Mouse (Mus musculus) MN1 (cell line): ENCODE measurements around the gene Ppp1r8.
"Not testable (repeated sequence)": the region's sequence is repeated elsewhere in the genome, so short reads cannot be mapped to it uniquely, and the experiment has no call there.

Source experiments
- DNase-seq: peaks from one replicate; pipeline ENCODE4 v3.0.0-alpha.2; 2016; ENCODE audit warnings: low spot score

Gene Ppp1r8

DNA sequence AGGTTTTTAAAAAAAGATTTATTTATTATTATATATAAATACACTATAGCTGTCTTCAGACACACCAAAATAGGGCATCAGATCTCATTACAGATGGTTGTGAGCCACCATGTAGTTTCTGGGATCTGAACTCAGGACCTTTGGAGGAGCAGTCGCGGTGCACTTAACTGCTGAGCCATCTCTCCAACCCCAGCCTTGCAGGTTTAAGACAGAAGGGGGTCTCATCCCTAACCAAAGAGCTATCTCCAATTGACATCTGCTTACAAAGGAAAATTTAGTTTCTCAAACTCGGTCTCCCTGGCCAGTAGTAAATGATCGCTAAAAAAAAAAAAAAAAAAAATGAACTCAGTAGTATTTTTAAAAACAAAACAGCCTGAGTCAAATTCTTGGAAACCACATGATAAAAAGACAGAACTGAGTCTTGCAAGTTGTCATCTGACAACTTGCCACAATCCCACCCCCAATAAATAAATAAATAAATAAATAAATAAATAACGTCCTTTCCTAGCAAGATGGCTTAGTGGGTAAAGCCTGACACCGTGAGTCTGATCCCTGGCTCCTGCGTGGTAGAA, 36.3 kb downstream of the Ppp1r8 start:
- no peak for DNase-seq

DNA sequence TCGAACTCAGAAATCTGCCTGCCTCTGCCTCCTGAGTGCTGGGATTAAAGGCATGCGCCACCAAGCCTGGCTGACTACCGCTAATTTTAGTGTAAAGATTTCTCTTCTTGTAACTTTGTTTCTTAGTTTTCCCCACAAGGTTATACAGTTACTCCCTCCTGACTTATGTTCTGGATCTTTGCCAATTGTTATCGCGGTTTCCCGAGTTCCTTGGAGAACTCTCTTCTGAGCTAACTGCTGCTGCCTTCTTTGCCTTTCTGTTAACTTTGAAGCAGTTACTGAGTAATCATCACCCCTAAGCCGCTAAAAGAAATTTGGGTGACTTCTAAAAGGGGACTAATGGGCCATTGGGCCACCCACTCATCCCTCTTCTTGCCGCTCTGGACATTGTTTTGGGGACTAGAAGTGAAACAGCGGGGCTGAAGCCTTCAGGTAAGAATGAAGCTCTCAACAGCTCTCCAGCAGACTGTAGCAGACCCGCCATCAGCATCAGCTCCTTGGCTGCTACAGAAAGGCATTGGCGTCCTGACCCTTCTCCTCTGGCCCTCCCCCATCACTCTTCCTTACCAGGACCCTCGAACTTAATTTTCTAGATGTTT, 37.3 kb downstream of the Ppp1r8 start:
- DNase-seq, result no peak

DNA sequence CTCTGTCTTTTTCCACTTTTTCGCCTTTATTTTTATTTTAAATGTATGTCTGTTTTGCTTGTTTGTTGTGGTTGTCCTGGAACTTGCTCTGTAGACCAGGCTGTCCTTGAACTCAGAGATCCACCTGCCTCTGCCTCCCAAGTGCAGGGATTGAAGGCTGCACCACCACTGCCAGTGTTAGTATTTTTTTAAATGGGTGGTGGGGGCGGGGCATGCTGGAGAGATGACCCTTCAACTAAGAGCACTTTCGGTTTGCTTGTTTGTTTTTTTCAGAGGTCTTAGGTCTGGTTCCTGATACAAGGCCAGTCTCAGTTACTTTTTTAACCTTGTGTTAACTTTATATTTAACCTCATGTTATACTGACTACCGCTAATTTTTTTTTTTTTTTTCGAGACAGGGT, 37.8 kb downstream of the Ppp1r8 start:
- DNase-seq, result no peak

DNA sequence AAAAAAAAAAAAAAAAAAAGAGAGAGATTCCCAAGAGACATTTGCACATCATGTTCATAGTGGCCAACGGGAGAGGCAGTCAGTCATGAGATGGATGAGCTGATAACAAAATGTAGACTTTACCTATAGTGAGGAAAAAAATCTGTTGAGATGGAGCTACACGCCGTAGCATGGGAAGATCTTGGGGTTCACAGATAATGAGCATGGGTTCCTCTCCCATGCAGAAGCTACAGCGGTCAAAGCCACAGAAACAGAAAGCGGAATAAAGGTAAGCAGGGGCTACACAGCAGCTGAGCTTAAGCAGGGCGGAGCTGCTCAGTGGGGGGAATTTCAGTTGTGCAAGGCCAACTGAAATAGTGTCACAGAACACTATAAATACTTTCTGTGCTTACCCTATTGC, 38.6 kb downstream of the Ppp1r8 start:
- DNase-seq, result no peak

DNA sequence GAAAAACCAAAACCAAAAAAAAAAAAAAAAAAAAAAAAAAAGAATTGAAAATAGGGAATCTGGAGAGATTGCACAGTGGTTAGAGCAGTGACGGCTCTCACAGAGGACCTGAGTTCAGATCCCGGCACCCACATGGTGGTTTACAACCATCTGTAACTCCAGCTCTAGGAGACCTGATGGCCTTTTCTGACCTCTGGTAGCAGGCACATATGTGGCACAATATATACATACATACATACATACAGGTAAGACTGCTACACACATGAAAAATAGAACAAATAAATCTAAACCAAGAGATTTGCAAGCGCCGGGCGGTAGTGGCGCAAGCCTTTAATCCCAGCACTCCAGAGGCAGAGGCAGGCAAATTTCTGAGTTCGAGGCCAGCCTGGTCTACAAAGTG, 39.1 kb downstream of the Ppp1r8 start:
- no peak for DNase-seq

DNA sequence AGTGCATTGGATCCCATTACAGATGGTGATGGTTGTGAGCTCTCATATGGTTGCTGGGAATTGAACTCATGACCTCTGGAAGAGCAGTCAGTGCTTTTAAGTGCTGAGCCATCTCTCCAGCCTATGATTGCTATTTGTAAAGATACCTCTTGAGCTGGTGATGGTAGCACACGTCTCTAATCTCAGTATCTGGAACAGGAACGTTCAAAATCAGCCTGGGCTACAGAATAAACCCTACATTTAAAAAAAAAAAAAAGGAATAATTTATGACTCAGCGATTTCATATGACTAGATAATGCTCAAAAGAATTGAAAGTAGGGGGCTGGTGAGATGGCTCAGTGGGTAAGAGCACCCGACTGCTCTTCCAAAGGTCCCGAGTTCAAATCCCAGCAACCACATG, 39.8 kb downstream of the Ppp1r8 start:
- no peak for DNase-seq

DNA sequence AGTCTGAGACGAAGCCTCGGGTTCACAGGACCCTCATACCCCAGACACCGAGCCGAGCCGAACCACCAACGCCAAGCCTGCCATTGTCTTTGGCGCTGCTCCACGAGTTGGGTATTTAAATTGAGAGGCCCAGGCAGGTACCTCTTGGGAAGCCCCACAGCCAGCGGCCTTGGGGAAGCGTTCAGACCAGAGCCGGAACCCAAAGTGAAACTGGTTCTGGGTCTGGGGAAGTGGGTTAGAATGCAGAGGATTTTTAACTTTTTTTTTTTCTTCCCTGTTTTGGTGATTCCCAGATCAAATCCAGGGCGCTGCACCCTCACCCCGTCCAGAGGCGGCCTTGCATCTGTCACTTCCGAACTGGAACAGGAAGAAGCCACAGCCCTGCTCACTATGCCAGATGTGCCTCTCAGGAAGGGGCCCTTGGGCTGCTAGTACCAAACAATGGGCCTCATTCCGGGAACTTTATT, 40.8 kb downstream of the Ppp1r8 start:
- DNase-seq, result no peak

DNA sequence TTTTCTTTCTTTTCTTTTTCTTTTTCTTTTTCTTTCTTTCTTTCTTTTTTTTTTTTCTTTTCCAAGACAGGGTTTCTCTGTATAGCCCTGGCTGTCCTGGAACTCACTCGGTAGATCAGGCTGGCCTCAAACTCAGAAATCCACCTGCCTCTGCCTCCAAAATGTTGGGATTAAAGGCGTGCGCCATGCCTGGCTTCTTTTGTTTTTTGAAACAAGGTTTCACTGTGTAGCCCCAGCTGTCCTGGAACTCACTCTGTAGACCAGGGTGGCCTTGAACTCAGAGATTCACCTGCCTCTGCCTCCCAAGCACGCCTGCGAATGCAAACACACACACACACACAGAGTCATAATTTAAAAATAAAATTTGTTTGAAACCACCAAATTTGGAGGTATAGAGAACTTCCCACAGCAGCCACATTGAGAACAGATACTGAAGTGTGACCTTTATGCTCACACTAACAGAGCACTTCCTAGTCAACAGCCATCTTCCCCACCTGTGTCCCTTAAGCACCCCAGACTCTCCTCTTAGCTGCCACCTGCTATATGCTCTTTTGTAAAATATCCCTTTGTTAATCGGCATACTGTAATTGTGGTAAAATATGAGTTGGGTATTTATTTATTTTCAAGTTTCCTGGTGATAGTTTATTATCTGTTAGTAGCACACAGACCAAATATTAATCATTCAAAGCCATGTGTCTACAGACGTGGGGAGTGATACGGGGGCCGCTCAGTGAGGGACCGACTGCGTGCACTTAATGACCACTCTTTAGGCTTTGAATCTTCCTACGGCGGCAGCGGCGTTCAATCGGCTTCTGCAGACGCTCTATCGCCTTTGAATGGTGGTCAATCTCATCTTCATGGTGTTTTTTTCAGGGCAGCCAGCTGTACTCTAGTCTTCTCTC, 41.5 kb downstream of the Ppp1r8 start:
- no peak for DNase-seq

DNA sequence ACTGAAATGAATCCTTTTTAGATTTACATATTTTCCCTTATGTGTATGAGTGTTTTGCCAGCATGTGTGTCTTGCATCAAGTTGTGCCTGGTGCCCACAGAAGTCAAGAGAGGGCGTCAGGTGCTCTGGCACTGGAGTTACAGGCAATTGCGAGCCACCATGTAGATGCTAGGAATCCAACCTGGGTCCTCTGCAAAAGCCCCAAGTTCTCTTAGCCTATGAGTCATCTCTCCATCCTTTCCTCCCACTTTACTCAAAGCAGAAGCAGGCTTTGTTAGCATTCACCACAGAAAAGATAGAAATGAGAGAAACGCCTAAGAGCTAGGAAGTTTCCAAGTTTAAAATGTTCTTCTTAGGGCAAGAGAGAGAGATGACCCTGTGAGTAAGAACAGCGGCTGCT, 43.1 kb downstream of the Ppp1r8 start:
- no peak for DNase-seq

DNA sequence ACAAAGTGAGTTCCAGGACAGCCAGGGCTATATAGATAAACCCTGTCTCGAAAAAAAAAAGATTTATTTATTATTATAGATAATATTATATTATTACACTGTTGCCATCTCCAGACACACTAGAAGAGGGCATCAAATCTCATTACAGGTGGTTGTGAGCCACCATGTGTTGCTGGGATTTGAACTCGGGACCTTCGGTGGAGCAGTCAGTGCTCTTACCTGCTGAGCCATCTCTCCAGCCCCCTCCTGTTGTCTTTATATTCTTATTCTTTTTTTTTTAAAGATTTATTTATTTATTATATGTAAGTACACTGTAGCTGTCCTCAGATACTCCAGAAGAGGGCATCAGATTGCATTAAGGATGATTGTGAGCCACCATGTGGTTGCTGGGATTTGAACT, 44.3 kb downstream of the Ppp1r8 start:
- not testable (repeated sequence) for DNase-seq

DNA sequence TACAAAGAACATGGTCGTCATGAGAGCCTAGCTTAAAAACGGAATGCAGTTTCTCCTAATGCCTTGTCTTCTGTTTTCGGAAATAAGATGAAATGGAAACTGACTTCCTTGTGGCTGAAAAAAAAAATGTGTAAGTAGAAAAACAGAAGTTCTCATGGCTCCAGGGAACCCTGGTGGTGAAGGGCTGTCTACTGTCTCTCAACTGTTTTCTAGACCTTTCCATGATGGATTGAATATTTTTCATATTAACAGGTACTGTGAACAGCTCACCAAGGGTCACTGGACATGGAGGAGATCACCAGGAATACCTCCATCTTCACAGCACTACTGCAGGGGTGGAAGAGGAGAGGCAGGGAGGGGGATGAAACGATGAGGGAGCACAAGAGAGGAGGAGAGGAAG, 44.9 kb downstream of the Ppp1r8 start:
- no peak for DNase-seq

DNA sequence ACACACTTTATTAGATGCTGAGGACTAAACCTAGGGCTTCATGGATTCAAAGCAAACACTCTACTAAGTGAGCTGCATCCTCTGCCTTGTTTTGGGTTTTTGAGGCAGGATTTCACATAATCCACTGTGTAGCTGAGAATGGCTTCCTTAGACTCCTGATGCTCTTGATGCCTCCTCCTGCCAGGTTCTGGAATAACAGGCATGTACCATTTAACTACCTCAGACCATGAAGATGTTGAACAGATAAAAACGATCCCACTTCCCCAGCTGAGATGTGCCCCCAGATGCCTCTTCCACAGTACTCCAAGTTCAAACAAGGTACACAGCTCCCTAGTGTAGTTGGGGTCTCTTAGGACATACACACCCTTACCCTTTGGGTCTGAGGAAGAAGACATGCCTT, 45.5 kb downstream of the Ppp1r8 start:
- no peak for DNase-seq

DNA sequence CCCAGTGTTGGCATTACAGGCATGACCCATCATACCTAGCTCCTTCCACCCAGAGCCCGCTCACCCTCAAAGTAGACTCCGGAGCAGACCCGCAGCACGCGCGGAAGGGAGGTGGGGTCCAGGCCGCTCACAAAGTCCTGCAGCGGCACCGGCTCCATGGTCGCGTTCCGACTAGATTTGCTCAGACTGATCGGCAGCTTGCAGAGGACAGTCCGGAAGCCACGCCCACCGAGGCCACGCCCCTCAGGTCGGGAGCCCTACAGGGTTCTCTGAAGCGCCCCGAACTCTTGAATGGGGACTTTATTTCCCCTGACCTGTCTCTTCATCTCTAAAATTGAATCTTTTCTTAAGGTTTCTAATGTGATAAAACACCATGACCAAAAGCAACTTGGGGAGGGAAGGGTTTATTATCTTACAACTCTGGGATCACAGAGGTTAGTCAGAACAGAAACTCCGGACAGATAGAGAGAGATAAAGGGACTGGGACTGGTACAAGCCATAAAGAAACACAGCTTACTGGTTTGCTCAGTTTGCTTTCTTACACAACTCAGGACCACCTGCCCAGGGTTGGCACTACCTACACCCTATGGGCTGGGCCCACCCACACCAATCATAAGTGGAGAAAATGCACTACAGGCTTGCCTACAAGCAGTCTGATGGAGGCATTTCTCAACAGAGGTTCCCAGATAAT, 46.6 kb downstream of the Ppp1r8 start, which contains the start of gene Themis2:
Gene Themis2 (minus strand): TSS at position 192 of the 691 bp plus-strand sequence.
- peak; percentile 73 for DNase-seq

DNA sequence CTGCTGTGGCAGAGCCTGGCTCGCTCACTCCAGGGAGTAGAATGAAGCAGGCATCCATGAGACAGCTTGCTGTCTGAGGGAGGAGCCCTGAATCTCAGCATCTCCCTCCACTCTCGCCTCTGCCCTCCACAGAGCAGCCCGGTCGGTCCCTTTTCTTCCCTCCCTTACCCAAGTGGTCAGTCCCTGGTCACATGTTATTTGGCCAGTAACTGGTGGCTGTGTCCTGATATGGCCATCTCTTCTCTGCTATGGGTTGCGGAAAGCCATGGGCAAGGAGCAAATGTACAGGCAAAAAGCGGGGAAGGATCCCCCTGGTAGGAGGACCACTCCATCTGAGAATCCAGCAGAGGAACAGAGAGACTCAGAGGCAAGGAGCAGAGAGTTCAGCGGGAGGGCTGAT, 47.8 kb downstream of the Ppp1r8 start:
- DNase-seq, result no peak

DNA sequence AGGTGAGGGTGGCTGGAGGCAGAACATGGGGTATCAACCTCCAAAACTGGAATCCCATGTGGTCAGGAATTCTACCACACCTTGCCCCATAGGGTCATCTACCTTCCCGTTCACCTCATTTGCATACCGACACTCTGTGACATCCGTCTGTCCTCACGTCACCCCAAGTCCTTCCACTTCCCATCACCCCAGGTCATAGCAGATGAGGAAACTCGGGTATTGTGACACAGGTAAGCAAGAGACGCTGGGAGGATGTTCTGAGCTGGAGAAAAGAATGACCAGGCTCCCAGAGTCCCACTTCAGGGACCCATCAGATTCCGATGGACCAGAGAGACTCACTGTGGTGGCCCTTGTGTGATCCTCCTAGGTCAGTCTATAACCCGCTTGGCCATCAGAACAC, 48.2 kb downstream of the Ppp1r8 start:
- DNase-seq, result no peak

DNA sequence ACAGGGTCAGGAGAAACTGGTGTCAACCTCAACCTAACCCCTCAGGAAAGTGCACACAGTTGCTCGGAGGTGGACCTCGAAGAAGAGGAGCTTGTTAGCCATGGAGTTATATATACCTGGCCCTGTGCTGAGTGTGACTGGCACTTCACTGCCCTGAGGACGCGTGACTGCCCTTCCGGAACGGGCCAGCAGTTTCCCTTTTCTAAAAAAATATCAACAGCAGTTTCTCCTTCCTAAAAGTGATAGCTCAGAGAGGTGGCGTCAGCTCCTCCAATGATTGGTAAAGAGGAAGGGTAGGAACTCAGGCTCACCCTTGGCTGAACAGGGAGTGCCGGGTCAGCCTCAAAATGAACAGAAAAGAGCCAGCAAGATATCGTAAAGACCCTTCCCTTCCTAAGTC, 48.9 kb downstream of the Ppp1r8 start:
- DNase-seq, result no peak

DNA sequence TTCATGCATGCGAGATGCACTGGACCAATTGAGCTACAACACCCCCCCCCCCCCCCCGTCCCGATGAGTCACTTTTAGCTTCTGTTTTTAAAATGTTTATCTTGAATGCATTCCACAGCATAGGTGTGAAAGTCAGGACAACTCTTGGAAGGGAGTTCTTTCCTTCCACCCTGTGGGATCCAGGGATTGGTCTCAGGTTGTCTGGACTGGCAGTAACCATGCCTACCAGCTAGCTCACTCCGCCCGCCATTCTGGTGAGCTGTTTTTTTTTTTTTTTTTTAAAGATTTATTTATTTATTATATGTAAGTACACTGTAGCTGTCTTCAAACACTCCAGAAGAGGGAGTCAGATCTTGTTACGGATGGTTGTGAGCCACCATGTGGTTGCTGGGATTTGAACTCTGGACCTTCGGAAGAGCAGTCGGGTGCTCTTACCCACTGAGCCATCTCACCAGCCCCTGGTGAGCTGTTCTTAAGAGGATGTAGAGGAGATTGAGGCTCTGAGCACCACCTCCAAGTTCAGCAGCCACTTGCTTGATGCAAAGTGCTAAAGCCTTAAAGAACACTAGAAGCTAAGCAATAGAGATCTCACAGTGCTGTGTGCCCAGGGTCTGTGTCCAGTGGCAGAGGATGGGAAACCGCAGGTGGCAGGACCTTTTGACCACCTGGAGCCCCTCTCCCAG, 49.5 kb downstream of the Ppp1r8 start:
- DNase-seq, result not testable (repeated sequence)

DNA sequence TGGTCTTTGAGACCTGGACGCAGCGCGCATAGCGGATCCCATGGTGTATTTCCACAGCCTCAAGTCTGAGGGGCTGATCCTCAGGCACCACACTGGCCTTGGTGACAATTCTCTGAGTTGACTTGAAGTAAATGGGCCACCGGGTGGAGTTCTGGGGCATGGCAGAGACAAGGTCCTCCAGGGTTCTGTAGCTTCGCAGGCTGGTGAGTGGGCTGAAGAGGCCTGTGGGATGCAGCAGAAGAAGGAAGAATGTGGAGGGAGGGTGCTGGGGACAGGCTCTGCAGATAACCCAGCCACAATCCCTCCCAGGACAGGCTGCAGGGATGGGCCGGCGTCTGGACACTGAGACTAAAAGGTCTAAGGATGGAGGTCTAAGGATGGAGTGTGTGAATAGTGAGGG, 53.2 kb downstream of the Ppp1r8 start:
- DNase-seq, result no peak

DNA sequence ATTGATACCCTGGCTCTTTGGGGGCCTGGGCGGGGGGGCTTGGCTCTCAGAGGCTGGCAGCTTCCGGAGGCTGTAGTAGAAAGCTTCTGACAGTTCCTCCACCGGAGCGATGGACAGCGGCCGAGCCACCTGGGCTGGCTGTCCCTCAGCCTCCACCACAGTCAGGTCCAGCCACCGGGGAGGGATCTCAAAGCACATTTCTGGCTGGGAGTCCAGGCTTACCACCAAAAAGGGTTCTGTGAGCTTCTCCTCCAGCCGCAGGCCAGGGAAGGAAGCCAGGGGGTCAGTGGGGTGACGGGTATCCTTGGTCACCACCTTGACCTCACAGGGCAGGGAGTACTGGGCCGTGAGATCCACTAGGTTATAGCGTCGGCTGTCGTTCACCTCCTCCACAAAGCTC, 57.7 kb downstream of the Ppp1r8 start:
- no peak for DNase-seq

DNA sequence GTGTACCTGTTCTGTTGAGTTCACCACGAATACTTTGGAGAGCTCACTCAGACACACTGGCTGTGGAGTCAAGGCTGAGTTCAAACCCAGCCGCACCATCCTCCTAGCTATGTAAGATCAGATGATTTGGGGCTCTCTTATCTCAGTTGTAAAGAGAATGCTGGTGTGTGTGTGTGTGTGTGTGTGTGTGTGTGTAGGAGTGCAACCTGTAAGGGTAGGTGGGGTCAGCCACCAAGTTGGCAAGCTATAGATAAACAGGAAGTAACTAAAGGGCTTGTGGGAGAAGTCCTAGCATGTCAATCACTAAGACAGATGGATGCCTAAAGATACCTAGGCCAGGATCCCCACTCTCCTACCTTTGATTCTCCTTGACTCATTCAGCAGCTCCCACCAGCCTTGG, 59.2 kb downstream of the Ppp1r8 start:
- no peak for DNase-seq

DNA sequence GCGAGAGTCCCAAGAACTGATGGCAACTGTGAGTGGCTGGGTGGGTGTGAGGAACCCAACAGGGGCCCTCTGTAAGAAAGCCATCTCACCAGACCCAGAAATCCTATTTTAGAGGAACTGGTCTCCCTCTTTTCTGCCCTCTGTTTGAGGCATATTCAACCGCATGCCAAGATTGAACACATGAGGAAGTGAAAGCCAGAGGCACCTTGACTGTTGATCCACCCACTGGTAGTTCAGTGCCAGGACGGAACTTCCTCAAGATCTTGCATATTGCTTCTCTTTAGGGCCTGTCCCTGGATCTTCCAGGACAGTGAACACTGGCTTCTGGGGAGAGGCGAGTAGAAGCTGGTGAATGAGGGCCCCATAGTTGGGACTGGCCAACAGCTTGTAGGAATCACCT, 62.7 kb downstream of the Ppp1r8 start:
- DNase-seq, result no peak
